Comparison of ENCODE assay signal across 26 mouse cellular contexts in genomic region chr3:107105986-107106385, GRCm38 (mm10). TPM values are rescaled to one million over a fixed set of nuclear protein-coding genes. Genes with fewer than 3 reads are reported as not detected.
DNase-seq lines count a peak whose midpoint lies in the region; ATAC-seq and TF ChIP-seq lines count a peak whose summit lies in the region.
"Had no signal": no experiment of that assay in that cellular context is flagged by ENCODE, and none has a peak within 500 bp of the region (broad histone marks: within the 10 kb centered on the region; RNA-seq: fewer than 3 reads in every experiment).

No protein-coding gene starts in this region.

- H3K4me3 ChIP-seq in left cerebral cortex, adult 2 months = peak overlapping the region; percentile 87
- no peak overlapping the region for H3K4me3 ChIP-seq in neural tube, embryonic 15.5 days (replicated peaks)
- H3K4me3 ChIP-seq: embryonic facial prominence, embryonic 12.5 days; stomach, embryonic 15.5 days had no signal

- 0 out of 2 replicates have a peak, but pooled peaks cover 1% of the 10 kb centered on the region for H3K36me3 ChIP-seq in neural tube, embryonic 15.5 days
- H3K36me3 ChIP-seq: embryonic facial prominence, embryonic 12.5 days; G1E; stomach, embryonic 15.5 days had no signal

- no peaks in the 10 kb centered on the region for H3K27me3 ChIP-seq in neural tube, embryonic 15.5 days (replicated peaks)

- H3K4me1 ChIP-seq in neural tube, embryonic 15.5 days = peaks cover 39% of the 10 kb centered on the region

- DNase-seq in heart, adult 11 months = peak; percentile 91
- DNase-seq in heart, postnatal 25 days (ENCODE audit: low spot score) = no peak
- DNase-seq in left cerebral cortex, adult 2 months (ENCODE audit: extremely low spot score in 1 of 2, low spot score in 2 of 2) = no peak
- DNase-seq in left cerebral cortex, adult 9 months (ENCODE audit: low spot score in 2 of 2) = no peak
- no peak for DNase-seq in neural tube, embryonic 10.5 days (ENCODE audit: extremely low spot score, low spot score)
- no peak for DNase-seq in thymus, postnatal 25 days
- DNase-seq: adrenal gland, adult 2 months; B cell, adult 2 months; cerebellum, adult 9-11 months; forebrain, postnatal 0 days; gastrocnemius, postnatal 36 days; heart, postnatal 36 days; kidney, adult 2 months; lung, adult 2 months; lung, postnatal 4 days; thymus, postnatal 36 days had no signal

- H3K4me2 ChIP-seq in neural tube, embryonic 15.5 days = peak overlapping the region; percentile 20; the same call in 1 of the 2 replicates
- H3K4me2 ChIP-seq: embryonic facial prominence, embryonic 12.5 days; liver, embryonic 11.5 days; stomach, embryonic 15.5 days had no signal

- H3K9me3 ChIP-seq in neural tube, embryonic 15.5 days (replicated peaks) = no peaks in the 10 kb centered on the region
- H3K9me3 ChIP-seq: embryonic facial prominence, embryonic 12.5 days; stomach, embryonic 15.5 days had no signal

- intact Hi-C loops in heart, postnatal 25 days (cut with DNase I) = no loop called here
- intact Hi-C loops in left cerebral cortex, adult 2 months (cut with DNase I) = loop anchor here (10.0 kb wide), 1 partner anchor 359 kb away; no protein-coding TSS in a partner anchor

- ATAC-seq in neural tube, embryonic 15.5 days (ENCODE audit: low FRiP score) = no peak
- ATAC-seq: forebrain, postnatal 0 days; Patski had no signal

- no peak overlapping the region for H3K9ac ChIP-seq in neural tube, embryonic 15.5 days (replicated peaks)
- H3K9ac ChIP-seq: embryonic facial prominence, embryonic 12.5 days; forebrain, postnatal 0 days; stomach, embryonic 15.5 days had no signal

- no peak for TF ChIP-seq CTCF in left cerebral cortex, adult 2 months (IDR thresholded peaks at IDR 0.05)

- H3K27ac ChIP-seq in left cerebral cortex, adult 2 months = peak overlapping the region; percentile 74
- no peak overlapping the region for H3K27ac ChIP-seq in neural tube, embryonic 15.5 days (replicated peaks)
- H3K27ac ChIP-seq: embryonic facial prominence, embryonic 12.5 days; kidney, postnatal 0 days; stomach, embryonic 15.5 days had no signal

- WGBS in neural tube, embryonic 15.5 days = 69% methylated on average over 6 of the region's 6 CpGs

RNA-seq across cellular contexts. Expression of gene Kcna2, which starts 5.0 kb away (rescaled TPM):
- 1 to 10 TPM; 1.4 to 2.0 TPM for total RNA-seq in heart, postnatal 25 days (2021)
- total RNA-seq in left cerebral cortex, adult 2 months (2021) = 100 to 1,000 TPM; 156 to 162 TPM
- polyA plus RNA-seq in neural tube, embryonic 15.5 days (2015; fragmentation: Nextera tagmentation; extraction: Ambion mirVana) = 1.8 and 2.0 TPM in 2 replicates
- total RNA-seq: CH12.LX; megakaryocyte-erythroid progenitor cell, adult 5-6 weeks had no signal
- polyA plus RNA-seq: G1E; limb, embryonic 11.5 days had no signal

Comparison
In these comparisons a context has a peak if more than half of its experiments do, and no peak if none do; other contexts are left out.
1. RNA of gene Kcna2, which starts 5.0 kb away (total RNA-seq): 156 to 162 TPM in left cerebral cortex, adult 2 months; 1.4 to 2.0 TPM in heart, postnatal 25 days; every median in the first group is over 10 times any median in the second.